Mouse (Mus musculus) intestine, embryonic 15.5 days (tissue): ENCODE data around the gene Fcgrt. TPM values are rescaled to one million over a fixed set of nuclear protein-coding genes. Genes with fewer than 3 reads are reported as not detected.

ENCODE experiments used
- ATAC-seq: fragments of 200-750 bp; cut with Nextera tagmentation; 2 replicates; pipeline ENCODE4 v1.8.0; 2017; ENCODE audit warnings: moderate TSS enrichment, moderate library complexity
- H3K27ac ChIP-seq: fragments of 300-500 bp; sonication (generic); 2 replicates; pipeline ENCODE4 v1.5.1; 2015; ENCODE audit warnings: mild to moderate bottlenecking, inconsistent platforms
- H3K27me3 ChIP-seq: fragments of 300-500 bp; sonication (generic); replicated peaks from 2 replicates; pipeline ENCODE4 v1.6.1; 2015; ENCODE audit warnings: inconsistent platforms
- H3K36me3 ChIP-seq: fragments of 300-500 bp; sonication (generic); 2 replicates; pipeline ENCODE4 v1.6.1; 2015; ENCODE audit warnings: inconsistent platforms
- H3K4me1 ChIP-seq: fragments of 300-500 bp; sonication (generic); replicated peaks from 2 replicates; pipeline ENCODE4 v1.6.1; 2015; ENCODE audit warnings: inconsistent platforms
- H3K4me2 ChIP-seq: fragments of 300-500 bp; sonication (generic); replicated peaks from 2 replicates; pipeline ENCODE4 v1.6.1; 2015; ENCODE audit warnings: mild to moderate bottlenecking, inconsistent platforms
- H3K4me3 ChIP-seq: fragments of 300-500 bp; sonication (generic); replicated peaks from 2 replicates; pipeline ENCODE4 v1.5.1; 2015; ENCODE audit warnings: inconsistent platforms
- H3K9ac ChIP-seq: fragments of 300-500 bp; sonication (generic); 2 replicates; pipeline ENCODE4 v1.6.1; 2015; ENCODE audit warnings: inconsistent platforms
- H3K9me3 ChIP-seq: fragments of 300-500 bp; sonication (generic); 2 replicates; pipeline ENCODE4 v1.6.1; 2016; ENCODE audit warnings: inconsistent platforms
- WGBS: fragments of 180-500 bp; shearing (Covaris S2); methylation state at CpG from one replicate; pipeline ENCODE4 v1.1.7; 2015; 5-methylcytosine and 5-hydroxymethylcytosine counted together
- polyA plus RNA-seq: library from polyadenylated mRNA; unstranded; fragments of >200 nt; fragmentation: Nextera tagmentation; extraction: Ambion mirVana; gene quantifications from 2 replicates; pipeline ENCODE4 v1.2.1, GENCODE M21; 2015

Fcgrt gene
- polyA plus RNA-seq, 1 experiment from 2014 or later = 153 TPM

DNA sequence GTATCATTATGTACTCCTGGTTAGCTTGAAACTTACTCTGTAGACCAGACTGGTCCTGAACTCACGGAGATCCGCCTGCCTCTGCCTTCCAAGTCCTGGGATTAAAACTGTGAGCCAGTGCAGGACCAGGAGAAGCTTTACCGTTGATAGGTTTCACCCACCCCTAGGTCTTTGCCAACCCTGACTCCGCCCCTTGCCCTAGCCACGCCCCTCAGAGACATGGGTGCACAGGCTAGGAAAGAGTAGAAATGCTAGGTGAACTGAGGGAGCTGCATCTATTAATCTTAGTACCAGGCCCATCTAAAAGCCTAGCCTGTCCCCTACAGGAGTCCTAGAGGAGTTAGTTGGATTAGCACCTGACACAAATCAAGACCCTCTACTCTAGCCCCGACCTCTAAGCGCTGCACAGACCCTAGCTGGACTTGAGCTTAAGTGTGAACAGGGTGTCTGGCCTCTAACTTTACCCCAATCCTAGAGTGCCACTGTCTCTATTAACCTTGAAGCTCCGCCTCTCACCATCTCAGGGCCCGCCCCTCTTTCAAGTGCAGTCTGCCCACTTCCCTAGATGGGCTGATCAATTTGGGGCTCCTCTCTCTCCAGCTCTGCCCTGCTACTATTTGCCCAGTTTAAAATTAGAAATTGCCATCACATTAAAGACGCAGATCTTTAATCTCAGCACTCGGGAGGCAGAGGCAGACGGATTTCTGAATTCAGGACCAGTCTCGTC is 13.2 kb downstream of the Fcgrt start:
- peaks cover 17% of the 10 kb centered on the region for H3K4me1 ChIP-seq
- 0 out of 2 replicates have a peak overlapping the region, but pooled peaks have one; percentile 82 for H3K27ac ChIP-seq
- H3K4me3 ChIP-seq = peak overlapping the region; percentile 50
- H3K9me3 ChIP-seq = no peaks in the 10 kb centered on the region
- WGBS = 78% methylated on average over 13 of the region's 13 CpGs
- H3K27me3 ChIP-seq = no peaks in the 10 kb centered on the region
- no peak overlapping the region; the same call in 1 of the 2 replicates for H3K9ac ChIP-seq
- ATAC-seq = no peak
- peaks cover 22% of the 10 kb centered on the region for H3K36me3 ChIP-seq
- peak overlapping the region; percentile 61 for H3K4me2 ChIP-seq

DNA sequence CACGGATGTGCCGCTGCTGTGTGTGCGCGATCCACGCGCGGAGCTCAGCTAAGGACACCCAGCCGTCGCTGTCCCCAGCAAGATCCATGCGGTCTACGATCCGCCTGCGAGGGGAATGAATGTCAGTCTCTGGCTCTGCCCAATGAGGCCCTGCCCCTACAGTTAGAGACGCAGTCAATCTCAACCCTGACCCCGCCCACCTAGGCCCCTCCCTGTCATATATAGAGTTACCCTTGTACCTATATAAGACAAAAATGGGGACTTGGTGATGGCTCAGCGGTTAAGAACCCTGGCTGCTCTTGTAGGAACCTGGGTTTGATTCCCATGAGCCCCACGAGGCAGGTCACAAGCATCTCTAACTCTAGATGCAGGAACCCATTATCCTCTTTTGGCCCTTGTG is 15.1 kb downstream of the Fcgrt start:
- no peaks in the 10 kb centered on the region for H3K27me3 ChIP-seq
- no peak for ATAC-seq
- H3K4me1 ChIP-seq = peaks cover 13% of the 10 kb centered on the region
- 92% methylated on average over 17 of the region's 17 CpGs for WGBS
- no peak overlapping the region for H3K27ac ChIP-seq
- no peak overlapping the region for H3K4me3 ChIP-seq
- no peak overlapping the region for H3K4me2 ChIP-seq
- H3K9me3 ChIP-seq = no peaks in the 10 kb centered on the region
- H3K36me3 ChIP-seq = peaks cover 24% of the 10 kb centered on the region
- no peak overlapping the region for H3K9ac ChIP-seq

DNA sequence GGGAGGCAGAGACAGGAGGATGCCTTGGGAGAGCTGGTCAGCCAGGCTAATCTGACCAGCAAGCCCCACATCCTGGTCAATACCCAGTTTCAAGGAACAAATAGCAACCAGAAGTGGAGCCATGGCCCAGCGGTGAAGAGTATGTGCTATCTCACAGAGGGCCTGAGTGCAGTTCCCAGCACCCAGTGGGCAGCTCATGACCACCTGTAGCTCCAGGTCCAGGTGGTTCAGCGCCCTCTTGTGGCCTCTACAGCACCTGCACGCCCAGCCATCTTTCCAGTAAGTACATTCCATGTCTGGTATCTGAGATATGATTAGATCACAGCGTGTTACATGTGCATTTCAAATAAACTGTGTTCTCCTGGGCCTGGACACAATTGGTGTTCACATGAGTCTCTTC is 17.6 kb downstream of the Fcgrt start:
- no peaks in the 10 kb centered on the region for H3K27me3 ChIP-seq
- H3K4me1 ChIP-seq = peaks cover 13% of the 10 kb centered on the region
- no peak overlapping the region for H3K9ac ChIP-seq
- no peaks in the 10 kb centered on the region for H3K9me3 ChIP-seq
- H3K36me3 ChIP-seq = peaks cover 30% of the 10 kb centered on the region
- ATAC-seq = no peak
- no peak overlapping the region for H3K4me2 ChIP-seq
- H3K4me3 ChIP-seq = no peak overlapping the region
- 75% methylated on average over 4 of the region's 4 CpGs for WGBS
- H3K27ac ChIP-seq = no peak overlapping the region

DNA sequence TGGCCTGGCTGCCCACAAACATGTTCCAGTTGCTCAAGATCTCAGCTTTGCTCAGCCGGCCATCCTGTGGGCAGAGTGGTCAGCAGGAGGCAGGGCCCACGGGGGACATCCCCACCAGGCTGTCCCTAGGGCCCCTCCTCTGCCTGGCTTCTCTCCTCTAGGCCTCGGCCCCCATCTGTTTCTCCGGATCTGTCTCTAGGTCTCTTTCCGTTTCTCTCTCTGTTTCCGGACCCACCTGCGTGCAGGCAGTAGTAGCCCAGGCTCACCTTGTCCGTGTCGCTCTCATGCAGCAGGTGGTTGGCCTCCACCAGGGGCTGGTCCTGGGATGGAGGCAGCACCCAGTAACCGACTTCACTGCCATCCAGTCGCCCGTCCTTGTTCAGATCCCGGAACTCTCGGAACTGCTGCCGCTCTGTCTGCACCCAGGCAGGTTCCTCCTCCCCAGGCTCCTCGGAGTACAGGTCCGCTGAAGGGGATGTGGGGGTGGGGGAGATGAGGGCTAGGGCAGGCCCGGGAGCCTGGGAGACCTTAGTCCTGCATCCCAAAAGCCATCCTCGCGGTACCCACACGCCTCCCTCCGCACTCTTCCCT is 20.3 kb downstream of the Fcgrt start:
- Histone ChIP-seq H3K4me1 (peaks cover 8% of the 10 kb centered on the region; the same call in 1 of the 2 replicates), H3K27ac (0 out of 2 replicates have a peak overlapping the region, but pooled peaks have one; percentile 28), H3K9me3 (no peaks in the 10 kb centered on the region), H3K27me3 (no peaks in the 10 kb centered on the region), H3K4me2 (0 out of 2 replicates have a peak overlapping the region, but pooled peaks have one; percentile 2), H3K36me3 (peaks cover 28% of the 10 kb centered on the region), H3K9ac (no peak overlapping the region), H3K4me3 (no peak overlapping the region)
- 82% methylated on average over 22 of the region's 22 CpGs for WGBS
- no peak for ATAC-seq

DNA sequence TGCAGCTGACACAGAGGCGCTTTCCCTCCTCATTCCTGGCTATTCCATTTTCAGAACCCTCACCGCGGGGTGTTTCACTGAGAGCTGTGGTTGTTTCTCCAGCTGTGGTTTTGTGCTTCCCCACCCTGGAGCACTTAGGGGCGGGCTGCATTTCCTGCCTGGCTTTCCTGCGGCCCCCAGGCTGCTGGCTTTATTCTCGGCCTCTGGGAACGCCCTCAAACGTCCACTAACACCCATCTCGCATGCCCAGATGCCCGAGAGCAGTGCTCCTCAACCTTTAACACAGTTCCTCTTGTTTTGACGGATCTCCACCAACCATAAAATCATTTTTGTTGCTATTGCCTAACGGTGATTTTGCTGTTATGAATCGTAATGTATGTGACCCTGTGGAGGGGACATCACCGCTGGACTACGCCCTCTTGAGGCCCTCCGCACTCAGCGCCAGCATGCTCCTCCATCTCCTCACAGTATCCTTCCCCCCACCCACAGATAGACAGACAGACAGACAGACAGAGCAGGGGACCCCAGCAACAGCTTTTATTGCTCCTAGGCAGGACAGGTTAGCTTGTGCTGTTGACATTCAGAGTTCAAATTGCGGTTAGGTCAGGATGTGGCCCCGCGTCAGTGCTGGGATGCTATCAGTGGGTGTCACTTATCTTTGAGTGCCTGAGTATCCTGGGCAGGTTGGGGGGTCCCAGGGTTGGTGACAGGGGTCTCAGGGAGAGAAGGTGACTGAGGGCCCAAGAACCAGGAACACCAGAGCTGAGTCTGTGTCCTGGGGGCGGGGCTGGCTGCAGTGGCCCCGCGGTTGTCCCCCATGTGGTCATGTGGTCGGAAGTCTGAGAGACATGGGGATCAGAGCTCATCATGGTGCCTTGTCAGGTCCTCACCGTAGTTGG is 21.0 kb downstream of the Fcgrt start:
- 60% methylated on average over 25 of the region's 25 CpGs for WGBS
- Histone ChIP-seq H3K27ac (peak overlapping the region; percentile 27; the same call in 1 of the 2 replicates), H3K4me2 (peak overlapping the region; percentile 36), H3K4me3 (no peak overlapping the region), H3K4me1 (peaks cover 8% of the 10 kb centered on the region; the same call in 1 of the 2 replicates), H3K27me3 (no peaks in the 10 kb centered on the region), H3K9ac (no peak overlapping the region), H3K36me3 (peaks cover 26% of the 10 kb centered on the region), H3K9me3 (no peaks in the 10 kb centered on the region)
- peak; percentile 27; the same call in 1 of the 2 replicates for ATAC-seq

DNA sequence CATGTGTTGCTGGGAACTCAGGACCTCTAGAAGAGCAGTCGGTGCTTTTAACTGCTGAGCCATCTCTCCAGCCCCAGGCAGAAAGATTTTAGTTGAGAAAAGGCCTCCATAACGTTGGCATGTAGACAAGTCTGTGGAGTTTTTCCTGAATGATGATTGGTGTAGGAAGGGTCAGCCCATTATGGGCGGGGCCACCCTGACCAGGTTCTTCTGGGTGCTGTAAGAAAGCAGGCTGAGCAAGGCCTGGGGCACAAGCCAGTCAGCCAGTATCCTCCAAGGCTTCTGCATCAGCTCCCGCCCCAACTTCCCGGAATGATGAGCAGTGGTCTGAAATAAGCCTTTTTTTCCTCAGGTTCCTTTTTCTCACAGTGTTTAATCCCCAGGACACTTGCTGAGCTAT is 22.6 kb downstream of the Fcgrt start:
- H3K9ac ChIP-seq = no peak overlapping the region
- no peak overlapping the region for H3K4me3 ChIP-seq
- H3K9me3 ChIP-seq = no peaks in the 10 kb centered on the region
- no peak overlapping the region for H3K27ac ChIP-seq
- H3K4me2 ChIP-seq = no peak overlapping the region
- ATAC-seq = no peak
- H3K4me1 ChIP-seq = peaks cover 8% of the 10 kb centered on the region; the same call in 1 of the 2 replicates
- 58% methylated on average over 5 of the region's 5 CpGs for WGBS
- no peaks in the 10 kb centered on the region for H3K27me3 ChIP-seq
- peaks cover 22% of the 10 kb centered on the region for H3K36me3 ChIP-seq

DNA sequence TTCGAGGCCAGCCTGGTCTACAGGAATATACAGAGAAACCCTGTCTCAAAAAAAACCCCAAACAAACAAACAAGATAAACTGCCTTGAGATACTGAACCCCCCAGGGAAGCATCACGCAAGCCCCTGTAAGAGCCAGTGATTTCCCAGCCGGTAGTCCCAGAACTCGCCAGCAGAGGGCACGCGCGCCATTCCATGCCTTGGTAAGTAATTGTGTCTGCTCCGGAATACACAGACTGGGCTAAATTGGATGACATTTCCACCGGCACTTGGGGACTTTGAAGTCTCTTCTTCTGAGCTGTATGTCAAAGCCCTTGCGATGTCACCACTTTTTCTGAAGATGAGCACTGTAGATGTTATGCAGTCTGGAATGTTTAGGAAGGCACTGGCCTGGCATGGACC is 23.8 kb downstream of the Fcgrt start:
- peaks cover 27% of the 10 kb centered on the region for H3K36me3 ChIP-seq
- no peak for ATAC-seq
- no peak overlapping the region for H3K4me2 ChIP-seq
- under 1% methylated on average over 10 of the region's 10 CpGs for WGBS
- peaks cover 8% of the 10 kb centered on the region; the same call in 1 of the 2 replicates for H3K4me1 ChIP-seq
- H3K4me3 ChIP-seq = no peak overlapping the region
- H3K9me3 ChIP-seq = no peaks in the 10 kb centered on the region
- H3K27me3 ChIP-seq = no peaks in the 10 kb centered on the region
- H3K27ac ChIP-seq = no peak overlapping the region
- H3K9ac ChIP-seq = no peak overlapping the region

DNA sequence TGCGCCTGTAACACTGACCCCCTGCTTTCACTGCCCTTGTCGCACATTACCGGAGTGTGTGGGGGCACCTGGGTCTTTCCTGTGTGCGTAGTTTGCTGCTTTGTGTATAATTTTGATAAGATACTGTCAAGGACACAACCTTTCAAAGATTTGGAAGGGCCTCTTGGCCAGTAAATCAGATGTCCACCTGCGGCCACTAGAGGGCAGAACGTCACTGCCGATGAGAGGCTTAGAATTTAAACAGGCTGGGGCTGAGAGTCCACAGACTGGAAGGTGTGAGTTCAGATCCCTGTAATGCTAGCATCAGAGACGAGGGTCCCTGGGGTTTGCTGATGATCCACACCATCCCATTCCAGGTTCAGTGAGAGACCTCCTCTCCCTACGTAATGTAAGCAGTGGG is 25.1 kb downstream of the Fcgrt start:
- Histone ChIP-seq H3K27ac (no peak overlapping the region), H3K9me3 (no peaks in the 10 kb centered on the region), H3K27me3 (no peaks in the 10 kb centered on the region), H3K4me3 (no peak overlapping the region), H3K9ac (no peak overlapping the region), H3K4me1 (peaks cover 8% of the 10 kb centered on the region; the same call in 1 of the 2 replicates), H3K4me2 (no peak overlapping the region), H3K36me3 (peaks cover 26% of the 10 kb centered on the region)
- ATAC-seq = no peak; the same call in 1 of the 2 replicates
- WGBS = 28% methylated on average over 9 of the region's 9 CpGs

DNA sequence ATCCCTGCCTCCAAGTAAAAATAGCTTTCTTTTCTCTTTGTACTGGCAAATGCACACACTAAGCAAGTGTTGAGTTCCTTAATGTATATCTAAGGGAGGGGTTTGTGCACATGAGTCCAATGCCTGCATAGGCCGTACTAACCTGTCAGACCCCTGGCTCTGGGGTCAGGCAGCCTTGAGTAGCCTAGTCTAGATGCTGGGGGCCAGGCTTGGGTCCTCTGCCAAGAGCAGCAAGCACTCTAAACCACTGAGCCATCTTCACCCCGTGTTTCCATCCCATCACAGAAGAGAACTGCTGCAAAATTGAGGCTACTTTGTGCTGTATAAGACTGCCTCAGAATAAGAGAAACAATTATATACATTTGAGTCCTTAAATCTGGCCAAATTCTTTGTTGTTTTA is 25.8 kb downstream of the Fcgrt start:
- H3K4me2 ChIP-seq = no peak overlapping the region

DNA sequence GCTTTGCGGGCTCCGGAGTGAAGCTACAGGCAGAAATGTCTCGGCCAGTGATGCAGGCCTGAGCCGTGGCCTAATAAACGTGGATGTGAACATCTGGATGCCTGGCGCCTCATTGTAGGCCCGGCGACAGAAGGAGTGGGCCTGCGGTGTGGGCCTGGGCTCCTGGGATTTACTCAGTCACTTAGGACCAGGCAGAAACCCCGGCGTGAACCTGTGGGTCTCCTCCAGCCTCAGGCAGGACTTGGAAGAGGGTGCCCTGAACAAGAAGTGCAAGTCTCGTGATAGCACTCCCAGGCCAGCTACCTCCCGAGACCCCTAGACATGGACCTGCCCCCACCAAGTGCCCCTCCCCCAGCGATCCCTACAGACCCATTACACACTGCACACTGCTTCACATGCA is 26.3 kb downstream of the Fcgrt start:
- Histone ChIP-seq H3K27me3 (no peaks in the 10 kb centered on the region), H3K36me3 (peaks cover 24% of the 10 kb centered on the region), H3K27ac (no peak overlapping the region), H3K9ac (no peak overlapping the region), H3K4me2 (no peak overlapping the region), H3K9me3 (no peaks in the 10 kb centered on the region), H3K4me3 (no peak overlapping the region), H3K4me1 (no peaks in the 10 kb centered on the region; the same call in 1 of the 2 replicates)
- no peak for ATAC-seq
- 85% methylated on average over 14 of the region's 14 CpGs for WGBS

More for the DNA sequence above, 25.8 kb downstream of the Fcgrt start:
- Histone ChIP-seq H3K9me3 (no peaks in the 10 kb centered on the region), H3K9ac (no peak overlapping the region), H3K27ac (no peak overlapping the region), H3K27me3 (no peaks in the 10 kb centered on the region), H3K4me1 (peaks cover 3% of the 10 kb centered on the region; the same call in 1 of the 2 replicates), H3K36me3 (peaks cover 24% of the 10 kb centered on the region), H3K4me3 (no peak overlapping the region)
- WGBS = 90% methylated on average over 2 of the region's 2 CpGs
- ATAC-seq = no peak

DNA sequence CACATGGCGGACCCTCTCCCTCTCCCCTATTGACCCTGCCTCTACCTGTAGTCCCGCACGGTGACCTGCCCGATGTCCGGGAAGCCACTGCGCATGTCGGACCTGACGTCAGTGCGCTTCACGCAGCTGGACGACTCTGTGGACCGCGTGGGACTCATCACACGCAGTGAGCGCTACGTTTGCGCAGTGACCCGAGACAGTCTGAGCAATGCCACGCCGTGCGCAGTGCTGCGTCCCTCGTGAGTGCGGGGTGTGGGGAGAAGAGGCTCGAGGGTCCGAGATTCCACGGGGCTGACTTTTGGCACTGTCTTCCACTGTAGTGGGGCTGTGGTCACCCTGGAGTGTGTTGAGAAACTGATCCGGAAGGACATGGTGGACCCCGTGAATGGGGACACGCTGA is 27.1 kb downstream of the Fcgrt start:
- H3K9me3 ChIP-seq = no peaks in the 10 kb centered on the region
- 92% methylated on average over 30 of the region's 30 CpGs for WGBS
- H3K9ac ChIP-seq = no peak overlapping the region
- no peak overlapping the region for H3K27ac ChIP-seq
- no peak overlapping the region for H3K4me3 ChIP-seq
- ATAC-seq = no peak
- peaks cover 24% of the 10 kb centered on the region for H3K36me3 ChIP-seq
- H3K4me1 ChIP-seq = no peaks in the 10 kb centered on the region; the same call in 1 of the 2 replicates
- no peaks in the 10 kb centered on the region for H3K27me3 ChIP-seq
- no peak overlapping the region for H3K4me2 ChIP-seq

DNA sequence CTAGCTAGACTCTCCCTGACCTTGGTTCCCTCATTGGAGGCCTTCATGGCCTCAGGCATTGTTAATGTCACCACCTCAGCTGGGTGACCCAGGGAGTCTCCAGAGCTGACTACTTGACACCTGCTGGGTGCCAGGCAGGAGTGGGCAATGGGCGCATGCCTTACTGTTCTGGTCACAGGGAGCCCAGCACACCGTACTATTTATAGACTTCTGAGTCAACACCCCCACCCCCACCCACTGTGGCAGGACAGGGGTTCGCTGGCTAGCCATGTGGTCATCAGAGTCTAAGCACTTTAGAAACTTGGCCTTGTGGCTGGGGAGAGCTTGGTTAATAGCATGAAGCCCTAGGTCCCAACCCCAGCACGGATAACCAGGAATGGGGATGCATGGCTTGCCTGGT is 28.2 kb downstream of the Fcgrt start:
- Histone ChIP-seq H3K9ac (no peak overlapping the region), H3K27me3 (no peaks in the 10 kb centered on the region), H3K4me2 (no peak overlapping the region), H3K4me3 (no peak overlapping the region), H3K4me1 (no peaks in the 10 kb centered on the region; the same call in 1 of the 2 replicates), H3K27ac (no peak overlapping the region), H3K36me3 (peaks cover 21% of the 10 kb centered on the region), H3K9me3 (no peaks in the 10 kb centered on the region)
- 74% methylated on average over 4 of the region's 4 CpGs for WGBS
- no peak for ATAC-seq
